Mouse (Mus musculus) myocyte (in vitro differentiated cells): ENCODE measurements at regions not wholly inside any gene's neighbourhood (a gene's known extent, or its start where the extent isn't known, plus 50 kb on each side); places are given as distances from the start of the nearest gene placed in this dataset.

Source experiments
- MAX ChIP-seq: IDR thresholded peaks from one replicate; pipeline ENCODE4 v1.6.1; 2011; ENCODE audit warnings: low read depth, mild to moderate bottlenecking, control low read depth
- MYOD1 ChIP-seq, 3 experiments: IDR thresholded peaks; one replicate each; pipeline ENCODE4 v1.6.1; 2011; ENCODE audit warnings: control low read depth in 2 of 3, low read depth in 2 of 3, mild to moderate bottlenecking in 2 of 3, moderate library complexity in 1 of 3; ENCODE audit not compliant: insufficient read length in 2 of 3, control insufficient read depth in 1 of 3
- MYOG ChIP-seq, 3 experiments: IDR thresholded peaks; one replicate each; pipeline ENCODE4 v1.6.1; 2011; ENCODE audit warnings: control low read depth in 2 of 3, low read depth in 2 of 3, mild to moderate bottlenecking in 2 of 3; ENCODE audit not compliant: insufficient read length in 2 of 3, control insufficient read depth in 1 of 3, insufficient read depth in 1 of 3
- POLR2A ChIP-seq: IDR thresholded peaks from one replicate; pipeline ENCODE4 v1.6.1; 2011; ENCODE audit warnings: low read depth, mild to moderate bottlenecking, control low read depth, moderate library complexity; ENCODE audit not compliant: insufficient read length

DNA sequence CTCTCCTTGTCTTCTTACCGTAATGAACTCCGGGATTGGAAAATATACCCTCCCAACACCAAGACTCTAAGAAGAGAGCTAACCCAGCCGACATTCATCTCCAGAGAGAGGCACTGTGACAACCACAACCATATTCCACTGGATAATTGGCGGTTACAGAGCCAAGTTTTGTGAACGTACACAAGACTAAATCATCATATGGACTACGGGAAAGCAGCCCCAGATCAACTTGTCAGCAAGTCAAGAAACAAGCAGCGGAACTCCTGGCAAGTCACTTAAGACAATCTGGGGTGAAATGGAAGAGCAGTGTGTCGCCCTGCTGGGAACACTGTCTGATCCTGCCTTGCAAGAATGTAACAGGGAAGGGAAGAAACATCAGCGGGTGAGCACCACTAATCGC is 52.6 kb upstream of the Bach2 start:
- TF ChIP-seq MYOD1 (IDR thresholded peaks at IDR 0.05; ENCODE audit: control insufficient read depth in 1 of 3, insufficient read length in 2 of 3, low read depth in 2 of 3) = no peak
- TF ChIP-seq MAX = no peak
- TF ChIP-seq POLR2A = no peak
- no peak for TF ChIP-seq MYOG (IDR thresholded peaks at IDR 0.05; ENCODE audit: control insufficient read depth in 1 of 3, insufficient read depth in 1 of 3, insufficient read length in 2 of 3, low read depth in 2 of 3)
